Mouse (Mus musculus): ENCODE results near the gene Ugt2a2.
"Not testable (repeated sequence)": the region's sequence is repeated elsewhere in the genome, so short reads cannot be mapped to it uniquely, and the experiment has no call there.

The Ugt2a2 gene

GRCm38 (mm10) chr5:87482160-87482559 lies at the start of gene Ugt2a2:
Gene Ugt2a2, minus strand, starts transcription at chr5:87482260.
- DNase-seq, result no peak

GRCm38 (mm10) chr5:87523561-87523960 lies 41.5 kb upstream of the Ugt2a2 start:
- not testable (repeated sequence) for DNase-seq

GRCm38 (mm10) chr5:87505776-87506458 lies 23.9 kb upstream of the Ugt2a2 start:
- DNase-seq, result no peak

- DNase-seq, result no peak
These were observed 20.6 kb upstream of the Ugt2a2 start for GRCm38 (mm10) chr5:87502687-87503086.

GRCm38 (mm10) chr5:87499341-87499740 lies 17.3 kb upstream of the Ugt2a2 start:
- DNase-seq, result no peak

GRCm38 (mm10) chr5:87498936-87499335 lies 16.9 kb upstream of the Ugt2a2 start:
- no peak for DNase-seq

- no peak for DNase-seq
These were observed 8.7 kb upstream of the Ugt2a2 start, which contains the start of gene Ugt2a1 for GRCm38 (mm10) chr5:87490771-87491170. Gene Ugt2a1, minus strand, starts transcription at chr5:87490871.

- DNase-seq, result not testable (repeated sequence)
These were observed 4.6 kb upstream of the Ugt2a2 start, which contains the start of gene Gm43638 for GRCm38 (mm10) chr5:87486706-87487105. Gene Gm43638, minus strand, starts transcription at chr5:87486806.

GRCm38 (mm10) chr5:87458810-87459209 lies 23.2 kb downstream of the Ugt2a2 start:
- no peak for DNase-seq

GRCm38 (mm10) chr5:87457701-87458100 lies 24.4 kb downstream of the Ugt2a2 start:
- no peak for DNase-seq

- DNase-seq, result no peak
These were observed 25.7 kb downstream of the Ugt2a2 start for GRCm38 (mm10) chr5:87456216-87456850.

- DNase-seq, result no peak
These were observed 26.5 kb downstream of the Ugt2a2 start for GRCm38 (mm10) chr5:87455519-87455918.

- DNase-seq, result not testable (repeated sequence)
These were observed 29.5 kb downstream of the Ugt2a2 start for GRCm38 (mm10) chr5:87452514-87452913.

GRCm38 (mm10) chr5:87436264-87436663 lies 45.8 kb downstream of the Ugt2a2 start:
- no peak for DNase-seq

GRCm38 (mm10) chr5:87425676-87426075 lies 56.4 kb downstream of the Ugt2a2 start:
- no peak for DNase-seq

- not testable (repeated sequence) for DNase-seq
These were observed 58.0 kb downstream of the Ugt2a2 start, which contains the start of gene Ugt2b38 for GRCm38 (mm10) chr5:87424041-87424440. Gene Ugt2b38, minus strand, starts transcription at chr5:87424203.
